Mouse (Mus musculus) liver, embryonic 16.5 days (tissue): ENCODE data around the gene Xcl1. TPM values are rescaled to one million over a fixed set of nuclear protein-coding genes. Genes with fewer than 3 reads are reported as not detected.

Source experiments
- ATAC-seq: fragments of 200-750 bp; cut with Nextera tagmentation; 2 replicates; pipeline ENCODE4 v1.8.0; 2017; ENCODE audit warnings: low read depth, mild to moderate bottlenecking, moderate number of reproducible peaks, moderate library complexity
- H3K27ac ChIP-seq: fragments of 300-500 bp; sonication (generic); 2 replicates; pipeline ENCODE4 v1.5.1; 2014; ENCODE audit warnings: mild to moderate bottlenecking, low read length
- H3K27me3 ChIP-seq: fragments of 300-500 bp; sonication (generic); 2 replicates; pipeline ENCODE4 v1.6.1; 2014; ENCODE audit warnings: low read depth, low read length, mixed read lengths; ENCODE audit not compliant: control insufficient read depth, insufficient read depth
- H3K36me3 ChIP-seq: fragments of 300-500 bp; sonication (generic); 2 replicates; pipeline ENCODE4 v1.6.1; 2014; ENCODE audit warnings: mild to moderate bottlenecking; ENCODE audit not compliant: control insufficient read depth, insufficient read depth
- H3K4me1 ChIP-seq: fragments of 300-500 bp; sonication (generic); 2 replicates; pipeline ENCODE4 v1.6.1; 2014; ENCODE audit warnings: low read depth, low read length, mixed read lengths; ENCODE audit not compliant: control insufficient read depth
- H3K4me2 ChIP-seq: fragments of 300-500 bp; sonication (generic); 2 replicates; pipeline ENCODE4 v1.6.1; 2014; ENCODE audit warnings: low read depth, low read length, mixed read lengths
- H3K4me3 ChIP-seq: fragments of 300-500 bp; sonication (generic); 2 replicates; pipeline ENCODE4 v1.5.1; 2014; ENCODE audit warnings: low read depth, mild to moderate bottlenecking, low read length
- H3K9ac ChIP-seq: fragments of 300-500 bp; sonication (generic); 2 replicates; pipeline ENCODE4 v1.6.1; 2014; ENCODE audit warnings: low read depth, low read length
- H3K9me3 ChIP-seq: fragments of 300-500 bp; sonication (generic); replicated peaks from 2 replicates; pipeline ENCODE4 v1.6.1; 2016; ENCODE audit warnings: low read length; ENCODE audit not compliant: control insufficient read depth
- WGBS: fragments of 180-500 bp; shearing (Covaris S2); extraction: QIAGEN DNeasy Blood & Tissue Kit; methylation state at CpG from one replicate; pipeline ENCODE4 v1.1.7; 2014; ENCODE audit not compliant: insufficient replicate concordance; 5-methylcytosine and 5-hydroxymethylcytosine counted together
- polyA plus RNA-seq: library from polyadenylated mRNA; unstranded; fragments of >200 nt; fragmentation: Nextera tagmentation; extraction: Ambion mirVana; gene quantifications from 2 replicates; pipeline ENCODE4 v1.2.1, GENCODE M21; 2015

Gene Xcl1
- polyA plus RNA-seq, 1 experiment from 2014 or later, result not detected

DNA sequence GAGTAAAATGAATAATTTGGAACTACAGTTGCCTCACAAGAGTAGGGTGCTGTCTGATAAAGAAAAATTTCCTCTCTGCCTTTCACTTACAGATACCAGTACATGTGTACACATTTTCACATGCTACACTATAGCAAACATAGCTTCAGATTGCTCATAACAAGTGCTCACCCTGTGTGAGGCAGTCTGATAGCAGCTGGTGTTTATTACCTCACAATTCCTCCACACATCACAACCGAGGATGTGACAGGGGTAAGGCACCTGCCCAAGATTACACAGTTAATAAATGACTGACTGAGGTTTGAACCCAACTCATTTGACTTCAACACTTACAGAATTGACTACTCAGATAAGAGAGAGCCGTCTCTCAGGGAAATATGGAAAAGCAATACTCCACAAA is 25.3 kb upstream of the Xcl1 start:
- no peaks in the 10 kb centered on the region for H3K27me3 ChIP-seq
- H3K4me1 ChIP-seq, result no peaks in the 10 kb centered on the region
- no peak overlapping the region for H3K9ac ChIP-seq
- no peaks in the 10 kb centered on the region for H3K36me3 ChIP-seq
- H3K4me3 ChIP-seq, result no peak overlapping the region
- H3K27ac ChIP-seq, result no peak overlapping the region
- WGBS, result 16% methylated on average over 2 of the region's 2 CpGs
- no peak for ATAC-seq
- no peak overlapping the region for H3K4me2 ChIP-seq
- H3K9me3 ChIP-seq, result no peaks in the 10 kb centered on the region

DNA sequence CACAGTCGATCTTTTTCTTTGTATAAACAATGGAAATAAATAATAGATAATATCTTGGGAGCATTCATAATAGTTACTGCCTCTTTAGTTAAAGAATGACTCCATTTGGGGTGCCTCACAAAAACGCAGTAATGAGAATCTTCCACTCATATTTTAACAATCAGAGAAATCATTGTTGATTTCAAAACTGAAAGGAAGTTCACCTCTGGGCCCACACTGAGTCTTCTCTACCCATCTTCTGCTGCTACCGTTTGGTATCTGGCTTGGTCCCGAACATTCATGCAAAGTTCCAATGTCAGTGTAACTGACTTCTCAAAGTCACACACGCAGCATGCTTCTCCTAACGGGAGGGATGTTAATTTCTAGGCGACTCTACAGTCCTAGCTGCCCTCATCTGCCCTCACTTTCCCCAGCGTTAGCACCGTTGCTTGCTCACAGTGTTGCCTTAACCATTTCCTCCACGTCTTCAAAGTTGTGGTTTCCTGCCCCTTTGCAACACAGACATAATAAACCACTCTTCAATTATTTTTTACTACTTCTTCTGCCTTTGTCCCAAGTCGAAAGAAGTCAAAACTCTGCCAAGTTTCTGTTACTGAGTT is 24.6 kb upstream of the Xcl1 start:
- WGBS, result 18% methylated on average over 11 of the region's 11 CpGs
- Histone ChIP-seq H3K4me1 (no peaks in the 10 kb centered on the region), H3K36me3 (no peaks in the 10 kb centered on the region), H3K4me2 (peak overlapping the region; percentile 20; the same call in 1 of the 2 replicates), H3K9ac (no peak overlapping the region), H3K27me3 (no peaks in the 10 kb centered on the region), H3K27ac (no peak overlapping the region), H3K4me3 (no peak overlapping the region), H3K9me3 (no peaks in the 10 kb centered on the region)
- ATAC-seq, result no peak

GRCm38 (mm10) chr1:164959160-164959559 is 23.8 kb upstream of the Xcl1 start:
- Histone ChIP-seq H3K27ac (no peak overlapping the region), H3K4me3 (no peak overlapping the region), H3K36me3 (no peaks in the 10 kb centered on the region), H3K9me3 (no peaks in the 10 kb centered on the region), H3K27me3 (no peaks in the 10 kb centered on the region), H3K4me1 (no peaks in the 10 kb centered on the region), H3K4me2 (no peak overlapping the region), H3K9ac (no peak overlapping the region)
- ATAC-seq, result no peak
- 42% methylated on average over 3 of the region's 3 CpGs for WGBS

- WGBS, result 73% methylated on average over 3 of the region's 3 CpGs
- Histone ChIP-seq H3K4me2 (no peak overlapping the region), H3K27me3 (no peaks in the 10 kb centered on the region), H3K4me1 (no peaks in the 10 kb centered on the region), H3K4me3 (no peak overlapping the region), H3K9ac (no peak overlapping the region), H3K27ac (no peak overlapping the region), H3K9me3 (no peaks in the 10 kb centered on the region), H3K36me3 (no peaks in the 10 kb centered on the region)
- ATAC-seq, result no peak
These were observed 22.6 kb upstream of the Xcl1 start for GRCm38 (mm10) chr1:164957974-164958373.

DNA sequence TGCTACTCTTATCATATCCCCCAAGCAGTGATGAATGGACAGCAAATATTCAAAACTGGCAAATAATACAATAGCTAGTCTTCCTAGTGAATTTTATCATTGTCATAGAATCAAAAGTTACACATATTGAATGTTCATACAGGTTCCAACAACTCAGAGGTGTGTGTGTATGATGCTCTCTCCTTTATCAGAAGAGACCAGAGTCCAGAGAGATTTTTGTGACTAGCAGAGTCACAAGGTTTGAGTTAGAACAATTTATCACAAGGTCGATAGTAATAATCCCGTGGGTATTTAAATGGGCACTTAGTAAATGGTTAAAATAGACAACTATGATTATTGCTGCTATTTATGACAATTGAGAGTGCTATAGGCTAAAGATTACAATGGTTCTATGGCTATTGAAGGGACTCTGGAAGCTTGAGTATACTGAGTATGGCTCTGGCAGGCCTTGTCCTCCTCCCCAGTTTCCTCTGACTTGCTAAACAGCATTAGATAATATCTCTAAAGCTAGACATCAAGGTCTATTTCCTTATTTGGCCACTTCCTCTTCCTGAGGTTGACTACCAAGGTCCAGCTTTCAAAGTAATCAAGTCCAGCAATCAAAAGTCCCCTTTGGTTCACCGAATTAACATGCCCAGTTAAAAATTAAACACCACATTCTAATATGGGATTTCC is 21.5 kb upstream of the Xcl1 start:
- H3K9ac ChIP-seq, result no peak overlapping the region
- H3K4me3 ChIP-seq, result no peak overlapping the region
- no peaks in the 10 kb centered on the region for H3K36me3 ChIP-seq
- H3K27me3 ChIP-seq, result no peaks in the 10 kb centered on the region
- no peak overlapping the region for H3K4me2 ChIP-seq
- no peak for ATAC-seq
- H3K9me3 ChIP-seq, result no peaks in the 10 kb centered on the region
- WGBS, result 37% methylated on average over 3 of the region's 3 CpGs
- H3K27ac ChIP-seq, result no peak overlapping the region
- H3K4me1 ChIP-seq, result no peaks in the 10 kb centered on the region

GRCm38 (mm10) chr1:164955452-164956196 is 20.3 kb upstream of the Xcl1 start:
- Histone ChIP-seq H3K27ac (no peak overlapping the region), H3K4me3 (no peak overlapping the region), H3K36me3 (no peaks in the 10 kb centered on the region), H3K9me3 (no peaks in the 10 kb centered on the region), H3K27me3 (no peaks in the 10 kb centered on the region), H3K9ac (no peak overlapping the region), H3K4me1 (no peaks in the 10 kb centered on the region), H3K4me2 (no peak overlapping the region)
- 58% methylated on average over 7 of the region's 7 CpGs for WGBS
- no peak for ATAC-seq

GRCm38 (mm10) chr1:164953574-164953973 is 18.2 kb upstream of the Xcl1 start:
- Histone ChIP-seq H3K36me3 (no peaks in the 10 kb centered on the region), H3K9ac (no peak overlapping the region), H3K9me3 (no peaks in the 10 kb centered on the region), H3K4me2 (no peak overlapping the region), H3K4me1 (no peaks in the 10 kb centered on the region), H3K27me3 (no peaks in the 10 kb centered on the region), H3K27ac (no peak overlapping the region), H3K4me3 (no peak overlapping the region)
- ATAC-seq, result no peak
- 41% methylated on average over 6 of the region's 6 CpGs for WGBS

GRCm38 (mm10) chr1:164936060-164936459 is 733 bp upstream of the Xcl1 start:
- no peak overlapping the region for H3K4me2 ChIP-seq
- no peaks in the 10 kb centered on the region for H3K27me3 ChIP-seq
- no peaks in the 10 kb centered on the region for H3K36me3 ChIP-seq
- no peak overlapping the region for H3K4me3 ChIP-seq
- no peaks in the 10 kb centered on the region for H3K4me1 ChIP-seq
- H3K9ac ChIP-seq, result no peak overlapping the region
- no peaks in the 10 kb centered on the region for H3K9me3 ChIP-seq
- no peak for ATAC-seq
- 38% methylated on average over 2 of the region's 2 CpGs for WGBS
- no peak overlapping the region for H3K27ac ChIP-seq
